Mouse (Mus musculus) erythroid progenitor cell, adult 5-6 weeks (primary cell): Measurements from ENCODE around the gene Adamts18. TPM values are rescaled to one million over a fixed set of nuclear protein-coding genes. Genes with fewer than 3 reads are reported as not detected.

ENCODE experiments used
- ATAC-seq: replicated peaks from 2 replicates; pipeline ENCODE4 v1.8.0; 2016; ENCODE audit warnings: moderate number of reproducible peaks, mild to moderate bottlenecking, moderate TSS enrichment, inconsistent platforms; ENCODE audit not compliant: poor library complexity, low FRiP score, severe bottlenecking
- total RNA-seq, 2 experiments: library from RNA; stranded (forward) in 1 of 2; stranded (reverse) in 1 of 2; fragments of 150-400 nt in 1 of 2; fragments of 186-747, 209-891 nt in 1 of 2; gene quantifications; 2 replicates each; pipeline versions ENCODE4 v1.2.3 to v1.2.4; 2015 to 2017; ENCODE audit warnings: low replicate concordance in 2 of 2

Gene Adamts18
- total RNA-seq, 2 experiments from 2014 or later, result not detected

- no peak for ATAC-seq
Measured at GRCm38 (mm10) chr8:113669924-113670323, 178.6 kb downstream of the Adamts18 start.

- ATAC-seq, result no peak
Measured at GRCm38 (mm10) chr8:113666714-113667432, 181.7 kb downstream of the Adamts18 start.

- ATAC-seq, result no peak
Measured at GRCm38 (mm10) chr8:113665951-113666350, 182.6 kb downstream of the Adamts18 start.

GRCm38 (mm10) chr8:113665036-113665435 lies 183.5 kb downstream of the Adamts18 start:
- ATAC-seq, result no peak

GRCm38 (mm10) chr8:113664544-113664943 lies 184.0 kb downstream of the Adamts18 start:
- ATAC-seq, result no peak

GRCm38 (mm10) chr8:113660128-113660527 lies 188.4 kb downstream of the Adamts18 start:
- ATAC-seq, result no peak

GRCm38 (mm10) chr8:113656681-113657298 lies 191.7 kb downstream of the Adamts18 start:
- ATAC-seq, result no peak

- ATAC-seq, result no peak
Measured at GRCm38 (mm10) chr8:113656154-113656553, 192.4 kb downstream of the Adamts18 start.

- no peak for ATAC-seq
Measured at GRCm38 (mm10) chr8:113653151-113653550, 195.4 kb downstream of the Adamts18 start.

GRCm38 (mm10) chr8:113652450-113652849 lies 196.1 kb downstream of the Adamts18 start:
- no peak for ATAC-seq

Other genes with a start within 250 kb of the Adamts18 start
- gene Mon1b, start 213.2 kb downstream of the Adamts18 start, total RNA-seq (2015; ENCODE audit: low replicate concordance), result 2.9 and 4.6 TPM in 2 replicates
- 2.7 and 3.3 TPM in 2 replicates for gene Mon1b, start 213.2 kb downstream of the Adamts18 start, total RNA-seq (2017; ENCODE audit: low replicate concordance)
- gene Syce1l, start 205.5 kb downstream of the Adamts18 start, total RNA-seq (2015; ENCODE audit: low replicate concordance), result not detected in 2 replicates
- gene Syce1l, start 205.5 kb downstream of the Adamts18 start, total RNA-seq (2017; ENCODE audit: low replicate concordance), result not detected in 2 replicates